ENCODE assay signal across 25 mouse cellular contexts in the genomic region with DNA sequence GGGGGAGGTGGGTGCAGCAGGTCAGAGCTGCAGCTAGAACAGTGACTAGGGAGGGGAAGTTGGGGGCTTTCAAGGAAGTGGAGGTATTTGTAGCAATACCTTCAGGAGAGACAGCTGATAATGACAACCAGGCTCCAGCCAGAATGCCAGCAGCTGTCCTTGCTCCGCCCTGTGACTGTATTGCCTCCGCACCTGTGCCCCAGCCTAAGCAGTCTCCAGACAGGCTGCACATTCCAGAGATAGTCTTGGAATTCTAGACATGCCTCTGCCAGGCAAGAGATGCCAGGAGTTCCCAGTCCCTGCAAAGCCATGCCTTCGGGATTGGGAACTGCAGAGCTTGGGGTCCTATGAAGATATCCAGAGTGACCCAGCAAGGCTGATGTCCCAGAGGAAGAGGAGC. TPM values are rescaled to one million over a fixed set of nuclear protein-coding genes. Genes with fewer than 3 reads are reported as not detected.
DNase-seq lines count a peak whose midpoint lies in the region; ATAC-seq and TF ChIP-seq lines count a peak whose summit lies in the region.
"Had no signal": no experiment of that assay in that cellular context is flagged by ENCODE, and none has a peak within 500 bp of the region (broad histone marks: within the 10 kb centered on the region; RNA-seq: fewer than 3 reads in every experiment).

No protein-coding gene starts in this region.

- H3K27me3 ChIP-seq in heart, adult 2 months (ENCODE audit: control insufficient read depth, insufficient read depth, low read length): no peaks in the 10 kb centered on the region
- no peaks in the 10 kb centered on the region for H3K27me3 ChIP-seq in heart, embryonic 15.5 days
- no peaks in the 10 kb centered on the region for H3K27me3 ChIP-seq in lung, postnatal 0 days (replicated peaks; ENCODE audit: insufficient read depth, low read length)
- H3K27me3 ChIP-seq in myocyte (ENCODE audit: control insufficient read depth, insufficient read depth, insufficient read length): no peaks in the 10 kb centered on the region
- H3K27me3 ChIP-seq: kidney, embryonic 15.5 days; midbrain, embryonic 15.5 days; neural tube, embryonic 13.5 days had no signal

- TF ChIP-seq POLR2A in heart, adult 2 months (IDR thresholded peaks at IDR 0.05; ENCODE audit: insufficient read depth, low read depth, low read length): peak; percentile 26
- TF ChIP-seq POLR2A in myocyte (IDR thresholded peaks at IDR 0.05; ENCODE audit: insufficient read length, low read depth): peak; percentile 53

- no peak for ATAC-seq in heart, embryonic 15.5 days (replicated peaks; ENCODE audit: insufficient number of reproducible peaks, insufficient read depth, low FRiP score, low read depth)
- peak; percentile 63 for ATAC-seq in lung, postnatal 0 days
- ATAC-seq: forebrain, embryonic 13.5 days; hindbrain, postnatal 0 days; midbrain, embryonic 15.5 days had no signal

- peak overlapping the region; percentile 84 for H3K4me2 ChIP-seq in heart, embryonic 15.5 days
- H3K4me2 ChIP-seq in lung, postnatal 0 days (replicated peaks; ENCODE audit: low read depth, low read length): no peak overlapping the region
- peak overlapping the region; percentile 65 for H3K4me2 ChIP-seq in myocyte (ENCODE audit: low read depth)
- H3K4me2 ChIP-seq: forebrain, embryonic 13.5 days; kidney, embryonic 15.5 days; midbrain, embryonic 15.5 days; neural tube, embryonic 13.5 days had no signal

- intact Hi-C loops in heart, adult 2 months (cut with DNase I): no loop called here
- intact Hi-C loops in heart, postnatal 25 days (cut with DNase I): no loop called here

- 63% methylated on average over 3 of the region's 3 CpGs for WGBS in heart, adult 2 months
- 42% methylated on average over 3 of the region's 3 CpGs for WGBS in heart, embryonic 15.5 days
- WGBS in lung, postnatal 0 days: 63% methylated on average over 3 of the region's 3 CpGs

- no peaks in the 10 kb centered on the region for H3K36me3 ChIP-seq in heart, adult 2 months (ENCODE audit: control insufficient read depth, insufficient read depth, low read length)
- H3K36me3 ChIP-seq in heart, embryonic 15.5 days: peaks cover 12% of the 10 kb centered on the region; the same call in 1 of the 2 replicates
- no peaks in the 10 kb centered on the region for H3K36me3 ChIP-seq in lung, postnatal 0 days (ENCODE audit: insufficient read depth, low read length)
- H3K36me3 ChIP-seq in myocyte (ENCODE audit: control insufficient read depth, insufficient read depth): peaks cover 19% of the 10 kb centered on the region
- H3K36me3 ChIP-seq: kidney, embryonic 15.5 days; midbrain, embryonic 15.5 days; neural tube, embryonic 13.5 days had no signal

- no peak for TF ChIP-seq CTCF in heart, adult 2 months (IDR thresholded peaks at IDR 0.05)
- no peak for TF ChIP-seq CTCF in lung, postnatal 0 days (IDR thresholded peaks at IDR 0.05)

- no peak overlapping the region for H3K4me3 ChIP-seq in heart, adult 2 months
- H3K4me3 ChIP-seq in heart, embryonic 15.5 days: no peak overlapping the region
- H3K4me3 ChIP-seq in lung, postnatal 0 days (ENCODE audit: low read depth, low read length): no peak overlapping the region
- H3K4me3 ChIP-seq in myocyte: peak overlapping the region; percentile 100
- H3K4me3 ChIP-seq: erythroblast, embryonic 14.5 days; forebrain, embryonic 13.5 days; kidney, embryonic 15.5 days; left cerebral cortex, adult 2 months; midbrain, embryonic 15.5 days; neural tube, embryonic 13.5 days had no signal

- DNase-seq in heart, adult 2 months: no peak
- DNase-seq in heart, adult 8-10 months (ENCODE audit: low spot score): no peak
- no peak for DNase-seq in heart, postnatal 25 days (ENCODE audit: low spot score)
- no peak for DNase-seq in lung, postnatal 0 days (ENCODE audit: low spot score)
- no peak for DNase-seq in lung, postnatal 10 days
- no peak for DNase-seq in urinary bladder, postnatal 4 days (ENCODE audit: low spot score in 2 of 2)
- DNase-seq: adrenal gland, postnatal 25 days; cerebellum, adult 11 months; cerebellum, postnatal 10 days; gastrocnemius, postnatal 36 days; kidney, adult 11 months; layer of hippocampus, adult 9-11 months; lung, postnatal 36 days; thymus, postnatal 25 days had no signal

- H3K79me2 ChIP-seq in heart, adult 2 months (replicated peaks; ENCODE audit: control insufficient read depth, insufficient read depth, low read length): no peaks in the 10 kb centered on the region
- H3K79me2 ChIP-seq in myocyte (ENCODE audit: control insufficient read depth, insufficient read depth): peaks cover 6% of the 10 kb centered on the region

- peaks cover 6% of the 10 kb centered on the region for H3K4me1 ChIP-seq in heart, adult 2 months (ENCODE audit: control insufficient read depth, insufficient read depth, low read length)
- H3K4me1 ChIP-seq in heart, embryonic 15.5 days (replicated peaks): peaks cover 55% of the 10 kb centered on the region
- no peaks in the 10 kb centered on the region; the same call in 1 of the 2 replicates for H3K4me1 ChIP-seq in lung, postnatal 0 days (ENCODE audit: insufficient read depth, low read depth, low read length)

- TF ChIP-seq EP300 in heart, adult 2 months (IDR thresholded peaks at IDR 0.05; ENCODE audit: insufficient read depth, low read depth, low read length): no peak
- TF ChIP-seq EP300 in lung, postnatal 0 days (IDR thresholded peaks at IDR 0.05): peak; percentile 68

- H3K9me3 ChIP-seq in heart, embryonic 15.5 days (replicated peaks): no peaks in the 10 kb centered on the region
- H3K9me3 ChIP-seq in lung, postnatal 0 days (ENCODE audit: low read length): no peaks in the 10 kb centered on the region
- H3K9me3 ChIP-seq: forebrain, embryonic 13.5 days; kidney, embryonic 15.5 days; midbrain, embryonic 15.5 days; neural tube, embryonic 13.5 days had no signal

- H3ac ChIP-seq in myocyte (ENCODE audit: control insufficient read depth, insufficient read length): no peak overlapping the region

- H3K27ac ChIP-seq in heart, adult 2 months: peak overlapping the region; percentile 23; the same call in 1 of the 2 replicates
- H3K27ac ChIP-seq in heart, embryonic 15.5 days: peak overlapping the region; percentile 92
- H3K27ac ChIP-seq in lung, postnatal 0 days (ENCODE audit: low read length): no peak overlapping the region; the same call in 1 of the 2 replicates
- H3K27ac ChIP-seq: forebrain, embryonic 13.5 days; hindbrain, postnatal 0 days; kidney, embryonic 15.5 days; left cerebral cortex, adult 2 months; midbrain, embryonic 15.5 days; neural tube, embryonic 13.5 days had no signal

- H3K9ac ChIP-seq in heart, adult 2 months (ENCODE audit: low read depth, low read length): no peak overlapping the region
- peak overlapping the region; percentile 43; the same call in 1 of the 2 replicates for H3K9ac ChIP-seq in heart, embryonic 15.5 days
- no peak overlapping the region for H3K9ac ChIP-seq in lung, postnatal 0 days (replicated peaks; ENCODE audit: low read depth)
- H3K9ac ChIP-seq: forebrain, embryonic 13.5 days; kidney, embryonic 15.5 days; midbrain, embryonic 15.5 days; neural tube, embryonic 13.5 days had no signal

TF ChIP-seq in myocyte, 11 proteins besides CTCF, POLR2A, EP300 and RAD21 (continues in another document):
- TF ChIP-seq MYOG (IDR thresholded peaks at IDR 0.05; ENCODE audit: control insufficient read depth in 1 of 3, insufficient read depth in 1 of 3, insufficient read length in 2 of 3, low read depth in 2 of 3) (peak; percentile 96 to 100 (median 99)), POLR2AphosphoS2 (IDR thresholded peaks at IDR 0.05; ENCODE audit: insufficient read length, low read depth) (peak; percentile 75), E2F4 (IDR thresholded peaks at IDR 0.05; ENCODE audit: insufficient read depth) (no peak), CEBPB (IDR thresholded peaks at IDR 0.05; ENCODE audit: insufficient read depth, poor library complexity, severe bottlenecking) (no peak)

RNA-seq across cellular contexts. Expression of gene Nisch, which starts 4.2 kb away (rescaled TPM):
- 100 to 1,000 TPM; 123 to 129 TPM for total RNA-seq in heart, adult 2 months (2021)
- polyA plus RNA-seq in heart, adult 2 months (2012; rRNA removed): 187 and 223 TPM in 2 replicates
- 100 to 1,000 TPM; 129 to 142 (median 131) TPM for total RNA-seq in heart, adult 8-10 months (2022)
- 287 and 381 TPM in 2 replicates for polyA plus RNA-seq in heart, embryonic 15.5 days (2015; fragmentation: Nextera tagmentation; extraction: Ambion mirVana)
- 100 to 1,000 TPM; 145 to 148 TPM for total RNA-seq in heart, postnatal 25 days (2021)
- 196 and 224 TPM in 2 replicates for polyA plus RNA-seq in lung, postnatal 0 days (2015; fragmentation: Nextera tagmentation; extraction: Ambion mirVana)
- polyA plus RNA-seq in myocyte (2012; fragmentation: generic; extraction: Trizol): 266 TPM

RNA-seq across cellular contexts. Expression of gene Tnnc1, which starts 4.4 kb away (rescaled TPM):
- total RNA-seq in heart, adult 2 months (2021): 1,000 to 10,000 TPM; 5,084 to 5,508 TPM
- 4,851 and 5,939 TPM in 2 replicates for polyA plus RNA-seq in heart, adult 2 months (2012; rRNA removed)
- 1,000 to 10,000 TPM; 5,856 to 6,611 (median 6,322) TPM for total RNA-seq in heart, adult 8-10 months (2022)
- 3,799 and 4,649 TPM in 2 replicates for polyA plus RNA-seq in heart, embryonic 15.5 days (2015; fragmentation: Nextera tagmentation; extraction: Ambion mirVana)
- total RNA-seq in heart, postnatal 25 days (2021): 1,000 to 10,000 TPM; 5,169 to 5,647 TPM
- polyA plus RNA-seq in lung, postnatal 0 days (2015; fragmentation: Nextera tagmentation; extraction: Ambion mirVana): 77.2 and 87.2 TPM in 2 replicates
- 7,028 TPM for polyA plus RNA-seq in myocyte (2012; fragmentation: generic; extraction: Trizol)
- polyA plus RNA-seq: liver, adult 2 months had no signal

RNA-seq across cellular contexts. Expression of gene Sema3g, which starts 5.2 kb away (rescaled TPM):
- total RNA-seq in heart, adult 2 months (2021): 10 to 100 TPM; 15.0 to 15.1 TPM
- 6.1 and 8.0 TPM in 2 replicates for polyA plus RNA-seq in heart, adult 2 months (2012; rRNA removed)
- 10 to 100 TPM; 12.3 to 14.2 (median 13.2) TPM for total RNA-seq in heart, adult 8-10 months (2022)
- 0.60 and 0.83 TPM in 2 replicates for polyA plus RNA-seq in heart, embryonic 15.5 days (2015; fragmentation: Nextera tagmentation; extraction: Ambion mirVana)
- total RNA-seq in heart, postnatal 25 days (2021): 10 to 100 TPM; 12.4 to 16.1 TPM
- polyA plus RNA-seq in lung, postnatal 0 days (2015; fragmentation: Nextera tagmentation; extraction: Ambion mirVana): 4.7 and 5.7 TPM in 2 replicates
- 1.8 TPM for polyA plus RNA-seq in myocyte (2012; fragmentation: generic; extraction: Trizol)
- total RNA-seq: megakaryocyte-erythroid progenitor cell, adult 5-6 weeks had no signal
- polyA plus RNA-seq: erythroblast, embryonic 14.5 days had no signal

RNA-seq across cellular contexts. Expression of gene Phf7, which starts 38.6 kb away (rescaled TPM):
- 1 to 10 TPM; 2.9 to 3.6 TPM for total RNA-seq in heart, adult 2 months (2021)
- polyA plus RNA-seq in heart, adult 2 months (2012; rRNA removed): 3.1 and 5.7 TPM in 2 replicates
- 1 to 10 TPM; 3.2 to 5.2 (median 4.2) TPM for total RNA-seq in heart, adult 8-10 months (2022)
- 7.9 and 8.3 TPM in 2 replicates for polyA plus RNA-seq in heart, embryonic 15.5 days (2015; fragmentation: Nextera tagmentation; extraction: Ambion mirVana)
- total RNA-seq in heart, postnatal 25 days (2021): 1 to 10 TPM; 3.4 to 4.1 TPM
- polyA plus RNA-seq in lung, postnatal 0 days (2015; fragmentation: Nextera tagmentation; extraction: Ambion mirVana): 17.7 and 18.8 TPM in 2 replicates
- polyA plus RNA-seq in myocyte (2012; fragmentation: generic; extraction: Trizol): 5.4 TPM

RNA-seq across cellular contexts. Expression of gene Bap1, which starts 38.8 kb away (rescaled TPM):
- total RNA-seq in heart, adult 2 months (2021): 10 to 100 TPM; 39.6 to 49.1 TPM
- 43.6 and 55.2 TPM in 2 replicates for polyA plus RNA-seq in heart, adult 2 months (2012; rRNA removed)
- 10 to 100 TPM; 42.1 to 46.9 (median 43.1) TPM for total RNA-seq in heart, adult 8-10 months (2022)
- polyA plus RNA-seq in heart, embryonic 15.5 days (2015; fragmentation: Nextera tagmentation; extraction: Ambion mirVana): 43.2 and 59.0 TPM in 2 replicates
- 10 to 100 TPM; 39.5 to 45.5 TPM for total RNA-seq in heart, postnatal 25 days (2021)
- 38.1 and 38.7 TPM in 2 replicates for polyA plus RNA-seq in lung, postnatal 0 days (2015; fragmentation: Nextera tagmentation; extraction: Ambion mirVana)
- 42.6 TPM for polyA plus RNA-seq in myocyte (2012; fragmentation: generic; extraction: Trizol)

Comparison
In these comparisons a context has a peak if more than half of its experiments do, and no peak if none do; other contexts are left out.
1. RNA of gene Tnnc1, which starts 4.4 kb away (polyA plus RNA-seq): 7,028 TPM in myocyte (single experiment), 4,851 to 5,939 TPM in heart, adult 2 months and 3,799 to 4,649 TPM in heart, embryonic 15.5 days; 77.2 to 87.2 TPM in lung, postnatal 0 days; every median in the first group is over 10 times any median in the second.